Mouse (Mus musculus): ENCODE data around the gene Ehbp1.
A peak's percentile ranks its signal among the peaks of the same experiment; 100 is the strongest.

Gene Ehbp1

DNA sequence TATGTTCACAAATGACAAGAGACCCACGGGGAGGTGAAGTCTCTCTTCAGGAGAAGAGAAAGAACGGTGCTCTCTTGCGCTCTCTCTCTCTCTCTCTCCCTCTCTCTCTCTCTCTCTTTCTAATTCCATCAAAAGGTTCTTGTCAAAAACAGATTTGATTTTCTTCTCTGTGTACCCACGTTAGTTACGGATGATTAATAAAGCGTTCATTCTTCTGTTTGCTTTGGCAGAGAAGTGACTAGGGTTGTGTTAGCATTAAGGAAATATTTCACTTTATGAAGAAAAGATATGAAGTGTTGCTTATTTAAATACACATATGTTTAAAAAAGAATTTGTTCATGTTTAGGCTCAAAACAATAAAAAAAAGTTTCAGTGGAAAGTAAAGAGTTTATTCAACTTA is 143.7 kb downstream of the Ehbp1 start:
- no peak for DNase-seq (ENCODE audit: low read depth, low spot score)

DNA sequence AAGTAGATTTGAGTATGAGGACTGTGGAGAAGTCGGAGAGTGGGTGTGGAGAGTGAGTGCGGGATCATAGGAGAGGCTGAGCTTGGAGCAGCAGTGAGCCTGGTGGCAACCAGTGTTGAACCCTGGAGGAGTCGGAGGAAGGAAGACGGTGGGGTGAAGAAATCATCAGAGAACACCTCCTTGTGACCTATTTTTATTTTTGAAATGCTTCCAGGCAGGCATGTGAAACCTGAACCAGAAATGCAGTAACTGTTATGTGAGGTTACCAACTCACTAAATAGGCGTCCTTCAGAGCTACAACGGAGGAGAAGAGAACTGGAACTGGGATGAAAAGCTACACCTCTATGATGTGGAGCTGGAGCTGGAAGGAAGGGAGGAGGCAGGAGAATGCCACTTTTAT is 144.2 kb downstream of the Ehbp1 start:
- DNase-seq (ENCODE audit: low read depth, low spot score), result no peak

DNA sequence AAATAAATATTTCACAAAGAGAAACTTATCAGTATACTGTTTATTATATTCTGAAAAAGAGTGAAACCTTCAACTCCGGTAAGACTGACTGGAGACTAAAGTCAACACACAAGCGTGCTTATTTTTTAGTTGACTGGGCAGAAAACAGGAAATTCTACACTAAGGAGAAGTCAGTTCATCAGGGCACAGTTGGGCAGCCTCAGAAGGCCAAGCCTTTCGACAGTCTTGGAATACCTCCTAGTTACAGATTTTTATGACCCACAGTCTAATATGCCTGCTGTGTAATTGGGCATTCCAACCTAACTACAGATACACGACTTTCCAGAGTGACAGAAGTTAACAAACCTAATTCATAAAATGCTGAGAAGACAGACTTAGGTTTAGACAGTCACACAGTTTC is 145.3 kb downstream of the Ehbp1 start:
- DNase-seq (ENCODE audit: low read depth, low spot score), result no peak

DNA sequence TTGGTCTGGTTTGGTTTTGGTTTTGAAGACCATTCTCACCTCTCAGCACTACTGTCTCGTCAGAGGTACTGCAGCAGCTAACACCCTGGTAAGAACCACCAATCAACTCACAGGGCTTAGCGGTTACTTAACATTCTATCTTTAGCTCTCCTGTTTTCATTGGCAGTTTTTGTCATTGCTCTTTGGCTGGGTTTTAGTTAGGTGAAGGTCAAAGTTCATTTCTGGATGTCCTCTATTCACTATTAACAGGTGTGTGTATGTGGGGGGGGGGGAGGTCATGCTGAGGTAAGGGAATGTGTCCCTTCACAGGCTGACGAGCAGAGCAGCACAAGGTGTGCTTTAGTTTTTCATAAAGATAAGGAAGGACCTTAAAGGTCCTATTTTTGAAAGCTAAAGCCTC is 147.5 kb downstream of the Ehbp1 start:
- DNase-seq (ENCODE audit: low read depth, low spot score), result peak; percentile 40

DNA sequence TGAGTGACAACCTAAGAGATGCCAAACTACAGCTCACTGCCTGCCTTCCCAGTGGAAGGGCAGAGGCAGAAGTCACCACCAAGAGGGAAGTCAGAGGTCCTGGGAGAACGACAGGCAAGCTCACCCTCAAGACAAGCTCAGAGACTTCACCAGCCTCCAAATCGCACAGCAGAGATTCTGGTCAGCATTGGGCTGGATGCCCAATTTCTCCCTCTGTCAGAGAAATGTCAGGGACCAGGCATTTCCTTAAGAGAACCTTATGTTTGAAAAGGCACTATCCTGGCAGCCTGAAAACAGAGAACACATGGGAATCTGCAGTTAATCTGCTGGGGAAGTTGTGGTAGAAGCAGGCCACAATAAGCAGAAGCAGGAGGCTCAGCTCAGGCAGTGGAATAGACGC is 151.5 kb downstream of the Ehbp1 start:
- DNase-seq (ENCODE audit: low read depth, low spot score), result no peak

DNA sequence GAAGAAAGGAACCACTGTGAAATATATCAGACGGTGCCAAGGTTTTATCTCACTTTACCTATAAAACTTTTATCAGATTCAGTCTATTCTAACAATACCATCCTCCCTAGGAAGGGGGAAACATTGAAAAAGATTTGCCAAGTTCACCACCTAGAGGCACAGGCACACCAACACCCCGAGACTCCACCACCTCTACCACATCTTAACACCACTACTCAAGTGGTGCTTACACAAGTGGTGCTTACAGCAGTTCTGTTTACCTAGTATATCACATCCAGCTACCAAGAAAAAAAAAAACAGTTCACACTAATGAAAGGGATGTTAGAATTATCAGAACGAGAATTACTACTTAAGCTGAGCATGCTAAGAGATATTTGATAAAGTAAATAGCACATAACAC is 152.1 kb downstream of the Ehbp1 start:
- no peak for DNase-seq (ENCODE audit: low read depth, low spot score)

DNA sequence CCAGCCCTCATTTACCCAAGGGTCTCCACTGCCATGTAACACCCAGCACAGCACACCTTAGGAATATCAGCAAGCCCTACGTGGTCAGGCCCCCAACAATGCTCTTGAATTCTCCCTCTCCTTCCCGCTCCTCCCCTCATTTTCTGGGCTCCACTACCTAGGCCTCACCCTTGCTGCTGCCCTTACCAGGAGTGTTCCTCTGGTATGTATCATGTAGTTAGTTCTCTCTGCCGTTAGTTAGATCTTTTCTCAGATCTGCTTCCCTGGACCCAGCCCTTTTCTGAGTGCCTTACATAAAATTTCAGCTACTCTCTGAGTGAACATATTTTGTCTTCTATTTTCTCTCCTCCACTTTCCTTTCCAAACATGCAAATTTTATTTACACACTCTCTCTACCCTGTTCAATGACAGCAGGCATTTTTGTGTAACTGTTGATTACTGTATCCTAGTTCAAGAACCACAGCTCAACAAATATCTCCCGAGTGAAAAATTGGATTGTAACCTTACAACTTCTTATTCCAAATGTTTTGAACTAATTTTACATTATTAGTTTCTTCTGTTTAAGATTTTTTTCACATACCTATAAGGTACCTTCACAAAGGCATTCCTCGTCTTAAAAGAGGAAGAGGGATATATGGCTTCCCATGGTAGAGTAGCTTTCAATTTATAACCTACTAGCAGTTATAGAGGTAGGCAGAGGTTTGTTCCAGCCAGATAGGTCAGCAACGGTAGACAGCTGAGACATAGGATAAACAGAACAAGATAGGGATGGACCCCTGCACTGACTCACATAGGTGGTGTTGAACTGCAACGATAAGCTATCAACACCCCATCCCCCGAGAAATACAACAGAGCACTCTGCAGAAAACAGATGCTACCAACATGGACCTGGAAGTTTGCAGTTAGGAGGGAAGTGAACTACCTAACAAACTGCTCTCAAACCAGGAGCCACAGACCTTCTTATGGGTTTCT is 160.3 kb downstream of the Ehbp1 start:
- DNase-seq (ENCODE audit: low read depth, low spot score), result no peak

DNA sequence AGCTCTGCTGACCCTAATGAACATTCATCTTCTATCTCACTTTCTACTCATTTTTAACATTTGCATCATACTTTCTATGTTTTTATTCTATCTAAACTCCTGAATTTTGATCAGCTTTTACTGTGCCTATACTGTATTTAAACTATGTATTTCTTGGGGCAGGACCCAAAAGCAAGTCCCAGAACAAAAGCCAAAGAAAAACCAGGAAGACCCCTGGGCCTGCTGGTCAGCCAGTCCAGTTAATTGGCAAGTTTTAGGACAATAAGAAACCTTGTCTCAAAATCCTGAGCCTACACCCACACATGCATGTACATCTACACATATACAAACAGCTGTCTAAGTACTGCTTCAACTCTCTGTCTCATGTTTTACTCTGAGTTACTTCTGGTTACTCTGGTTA is 161.9 kb downstream of the Ehbp1 start:
- DNase-seq (ENCODE audit: low read depth, low spot score), result no peak

DNA sequence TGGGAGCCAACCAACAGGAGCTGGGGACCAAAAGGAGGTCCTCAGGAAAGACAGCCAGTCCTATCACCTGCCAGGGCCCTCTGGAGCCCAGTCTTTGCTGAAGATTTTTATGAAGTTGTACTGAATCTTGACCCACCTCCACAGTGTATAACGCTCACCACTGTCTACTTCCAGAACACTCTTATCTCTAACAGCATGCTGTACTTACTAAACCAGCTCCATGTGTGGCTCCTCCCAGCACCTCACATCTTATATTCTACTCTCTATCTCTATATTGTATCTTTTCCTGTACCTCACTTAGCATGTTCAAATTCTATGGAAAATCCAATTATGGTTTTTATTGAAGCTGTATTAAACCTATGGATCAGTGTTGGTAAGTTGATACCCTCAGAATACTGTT is 163.5 kb downstream of the Ehbp1 start:
- no peak for DNase-seq (ENCODE audit: low read depth, low spot score)

DNA sequence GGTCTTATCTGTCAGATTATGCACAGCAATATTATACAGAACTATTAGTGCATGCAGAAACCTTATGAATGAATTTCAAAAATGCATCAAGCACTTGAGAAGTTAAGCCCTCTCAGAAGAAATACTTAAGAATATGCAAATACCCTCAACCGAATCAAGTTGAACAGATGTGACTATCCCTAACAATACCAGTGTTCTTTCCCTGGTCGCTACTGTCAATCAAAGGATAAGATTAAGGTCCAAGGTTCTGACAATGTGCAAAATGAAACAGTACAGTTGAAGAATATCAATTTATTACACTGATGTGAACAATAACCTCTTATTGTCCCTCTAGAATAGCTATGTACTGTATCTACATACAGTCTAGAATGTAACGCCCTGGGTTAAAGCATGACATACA is 167.8 kb downstream of the Ehbp1 start:
- no peak for DNase-seq (ENCODE audit: low read depth, low spot score)

DNA sequence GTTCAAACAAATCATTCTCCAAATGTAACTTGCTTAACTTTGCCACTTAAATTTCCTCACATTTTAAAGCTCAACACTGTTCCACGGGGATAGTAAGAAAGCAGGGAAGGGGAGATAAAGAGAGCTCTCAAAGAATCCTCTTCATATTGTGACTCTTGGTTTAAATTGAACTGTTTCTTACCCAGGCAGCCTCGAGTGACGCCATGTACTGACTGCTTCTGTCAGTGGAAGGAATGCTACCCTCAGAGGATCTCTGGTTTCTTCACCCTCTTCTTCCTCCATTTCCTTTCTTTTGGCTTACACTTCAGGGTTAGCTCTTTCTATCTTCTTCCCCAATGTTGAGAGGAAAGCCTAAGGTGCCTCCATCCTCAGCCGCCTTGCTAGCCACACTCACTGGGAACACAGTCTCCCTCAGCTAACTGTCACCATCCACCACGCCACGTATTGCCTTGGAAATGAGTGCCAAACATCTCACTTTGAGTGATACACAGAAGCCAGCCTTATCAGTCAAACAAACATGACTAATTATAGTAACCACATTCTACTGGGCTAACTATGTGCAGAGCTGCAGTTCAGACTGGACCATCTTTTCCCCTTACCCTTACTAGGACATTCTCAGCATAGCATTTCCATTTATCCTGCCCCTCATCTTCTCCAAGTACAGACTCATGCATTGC is 171.0 kb downstream of the Ehbp1 start:
- no peak for DNase-seq (ENCODE audit: low read depth, low spot score)

DNA sequence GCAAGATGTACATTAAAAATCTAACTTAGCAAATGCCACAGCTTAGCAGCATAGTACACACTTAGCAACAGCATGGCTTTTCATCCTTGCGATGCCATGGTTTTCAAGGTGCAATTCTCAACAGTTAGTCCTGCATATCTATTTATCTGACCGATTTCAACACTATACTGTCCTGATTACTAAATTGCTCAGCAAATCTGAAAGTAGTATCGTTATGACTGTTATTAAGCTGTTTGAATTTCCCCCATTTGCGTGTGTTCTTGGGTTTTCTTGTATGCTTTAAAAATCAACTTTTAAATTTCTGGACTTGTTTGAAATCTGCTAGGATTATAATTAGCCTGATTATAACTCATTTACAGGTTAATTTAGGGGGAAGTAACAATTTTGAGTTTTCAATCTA is 184.2 kb downstream of the Ehbp1 start:
- no peak for DNase-seq (ENCODE audit: low read depth, low spot score)

DNA sequence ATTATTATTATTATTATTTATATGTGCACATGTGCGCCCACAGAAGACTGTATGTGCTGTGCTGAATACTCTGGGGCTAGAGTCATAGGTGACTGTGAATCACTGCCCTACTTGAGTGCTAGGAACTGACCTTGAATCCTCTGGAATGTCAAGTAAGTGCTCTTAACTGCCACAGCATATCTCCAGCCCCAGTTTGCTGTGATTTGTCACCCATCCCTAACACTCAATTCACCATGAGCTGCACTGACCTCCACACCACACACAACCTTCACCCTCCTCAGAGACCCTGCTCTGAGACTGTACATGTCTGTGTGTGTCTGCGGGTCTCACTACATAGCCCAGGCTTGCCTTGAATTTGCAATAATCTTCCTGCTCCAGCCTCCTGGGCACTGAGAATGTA is 185.9 kb downstream of the Ehbp1 start:
- DNase-seq (ENCODE audit: low read depth, low spot score), result no peak

DNA sequence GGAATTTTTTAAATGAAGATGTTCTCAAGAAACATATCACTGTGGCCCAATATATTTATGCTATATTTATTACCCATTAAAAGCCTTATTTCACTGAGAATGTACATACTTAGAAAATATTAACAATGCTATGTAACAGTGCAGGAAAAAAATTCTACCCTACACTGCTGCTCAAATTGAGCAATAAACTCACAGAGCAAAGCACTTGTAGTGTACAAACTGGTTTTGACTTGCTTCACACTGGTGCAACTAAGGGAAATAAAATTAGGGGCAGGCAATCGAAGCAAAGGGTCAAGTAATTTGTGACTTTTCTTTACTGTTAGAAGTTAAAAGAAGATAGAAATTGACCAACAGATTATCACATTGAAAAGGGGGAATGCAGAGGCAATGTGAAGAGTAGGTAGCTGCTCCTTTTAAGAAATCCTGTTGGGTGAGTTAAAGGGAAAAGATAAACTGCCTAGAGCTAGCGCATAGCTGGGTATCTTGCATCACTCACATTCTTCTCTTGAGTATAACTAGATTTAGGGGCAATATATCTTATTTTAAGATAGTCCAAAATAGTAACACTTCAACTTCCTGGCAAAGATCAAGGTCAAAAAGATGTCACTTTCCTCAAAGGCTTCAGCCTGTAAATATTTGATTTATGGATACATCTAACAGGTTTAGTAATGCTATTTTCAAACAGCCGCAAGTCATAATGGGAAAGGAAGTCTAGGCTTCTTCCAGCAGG is 186.6 kb downstream of the Ehbp1 start:
- no peak for DNase-seq (ENCODE audit: low read depth, low spot score)

DNA sequence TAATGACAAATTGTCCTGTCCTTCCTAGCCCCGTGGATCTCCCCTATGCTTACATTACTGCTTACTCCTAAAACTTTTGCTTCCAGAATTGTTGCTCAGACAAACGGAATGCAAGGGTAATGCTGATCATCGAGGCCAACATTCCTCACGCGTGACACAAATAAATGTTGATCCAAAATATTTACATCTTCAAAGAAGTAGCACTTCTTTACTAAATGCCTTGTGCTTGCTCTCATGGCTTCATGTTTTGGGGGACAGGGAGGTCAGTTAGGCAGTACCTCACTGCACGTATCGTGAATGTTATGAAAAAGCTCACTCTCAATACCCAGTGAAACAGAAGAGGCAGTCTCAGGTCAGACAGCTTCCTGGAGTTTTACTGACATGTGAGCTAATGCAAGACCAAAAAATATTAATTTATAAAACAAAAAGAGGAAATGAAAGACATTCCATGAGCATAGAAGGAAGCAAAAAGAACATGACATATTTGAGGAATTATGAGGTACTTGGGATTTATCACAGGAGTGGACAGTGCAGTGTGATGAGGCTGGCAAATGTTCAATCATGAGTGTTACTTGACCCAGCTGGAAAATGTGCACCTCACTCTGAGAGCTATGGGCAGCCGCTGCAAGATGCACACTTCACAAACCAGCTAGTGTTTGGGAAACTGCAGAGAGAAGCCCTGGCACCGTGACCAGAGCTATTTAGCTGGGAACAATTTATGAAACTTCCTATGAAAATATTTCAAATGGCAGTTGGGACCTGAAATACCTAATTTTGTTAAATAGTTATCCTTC is 187.4 kb downstream of the Ehbp1 start:
- DNase-seq (ENCODE audit: low read depth, low spot score), result no peak

DNA sequence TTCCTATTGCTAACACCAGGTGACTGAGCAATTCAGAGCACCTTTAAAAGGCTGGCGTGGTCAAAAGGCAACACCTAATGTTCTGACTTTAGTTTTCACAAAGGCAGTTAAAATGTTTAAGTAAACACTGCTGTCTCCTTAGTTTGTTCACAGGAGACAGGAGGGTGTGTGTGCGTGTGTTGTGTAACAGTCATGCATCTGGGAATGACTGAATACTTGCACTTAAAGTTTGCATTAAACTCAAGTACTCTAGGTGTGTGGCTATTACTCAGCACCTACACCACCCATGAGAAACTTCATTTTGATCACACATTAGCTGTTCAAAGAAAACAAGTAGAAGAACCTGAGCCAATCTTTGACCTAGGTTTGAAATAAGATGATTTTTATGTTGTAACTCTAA is 201.4 kb downstream of the Ehbp1 start:
- DNase-seq (ENCODE audit: low read depth, low spot score), result no peak

DNA sequence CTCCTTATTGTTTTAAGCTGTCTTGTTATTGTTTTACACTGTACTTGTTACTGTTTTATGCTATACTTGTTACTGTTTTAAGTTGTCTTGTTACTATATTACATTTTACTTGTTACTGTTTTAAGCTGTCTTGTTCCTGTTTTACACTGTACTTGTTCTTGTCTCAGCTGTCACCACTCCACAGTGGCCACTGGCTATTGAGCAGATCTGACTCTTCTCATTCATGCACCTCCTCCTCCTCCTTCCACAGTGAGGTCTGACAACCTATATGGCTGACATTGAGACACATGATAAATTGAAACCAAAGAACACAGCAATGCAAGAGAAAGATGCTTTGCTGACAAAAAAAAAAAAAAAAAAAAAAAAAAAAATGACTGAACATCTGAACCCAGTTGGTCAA is 203.6 kb downstream of the Ehbp1 start:
- no peak for DNase-seq (ENCODE audit: low read depth, low spot score)

DNA sequence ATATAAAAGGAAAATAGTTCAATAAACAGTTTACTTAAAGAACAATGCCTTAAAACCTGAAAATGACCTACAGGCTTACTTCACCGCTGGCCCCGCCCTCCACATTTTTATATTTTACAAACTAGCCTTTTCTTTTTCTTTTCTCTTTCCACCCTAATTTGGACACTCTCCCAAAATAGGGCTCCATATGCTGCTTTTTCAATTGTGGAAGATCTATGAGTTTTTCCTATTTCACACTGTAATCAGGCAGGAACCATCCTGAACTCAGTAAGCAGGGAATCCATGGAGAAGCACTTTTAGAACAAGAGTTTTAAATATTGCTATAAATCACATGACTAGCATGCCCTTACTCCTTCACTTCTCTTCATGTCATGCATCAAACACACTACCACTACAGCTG is 216.9 kb downstream of the Ehbp1 start:
- no peak for DNase-seq (ENCODE audit: low read depth, low spot score)

DNA sequence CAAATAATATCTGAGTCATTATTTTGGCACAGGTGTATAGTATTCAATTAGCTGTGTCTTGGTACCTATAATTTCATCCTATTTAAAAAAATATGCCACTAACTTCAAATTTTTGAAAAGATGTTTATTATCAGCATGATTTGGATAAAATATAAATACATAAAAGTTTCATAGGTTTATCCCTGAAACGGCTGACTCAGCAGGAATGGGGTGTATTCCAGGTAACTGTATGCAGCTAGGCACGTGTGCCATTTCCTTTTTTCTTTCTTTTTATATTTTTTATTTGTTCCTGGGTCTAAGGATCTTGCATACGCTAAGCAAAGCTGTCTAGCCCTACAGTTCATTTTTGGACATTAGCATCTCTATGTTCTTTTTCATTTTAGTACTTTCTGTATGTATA is 223.2 kb downstream of the Ehbp1 start:
- no peak for DNase-seq (ENCODE audit: low read depth, low spot score)

DNA sequence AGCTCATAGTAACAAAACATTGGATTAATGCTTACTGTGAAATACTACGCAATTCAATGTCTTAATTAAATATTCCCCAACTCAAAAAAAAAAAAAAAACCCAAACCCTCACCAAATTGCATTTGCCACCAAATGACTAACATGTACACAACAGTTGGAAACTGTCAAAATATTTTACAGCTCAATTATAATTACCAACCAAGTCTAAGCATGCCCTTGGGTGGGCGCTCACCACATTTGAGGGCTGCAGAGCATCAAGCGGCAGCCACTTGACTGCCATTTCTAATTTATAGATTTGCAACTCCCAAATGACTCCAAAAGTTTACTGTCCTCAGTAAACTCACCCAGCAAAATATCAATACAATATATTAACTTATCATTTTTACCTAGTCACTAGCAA is 229.9 kb downstream of the Ehbp1 start:
- DNase-seq (ENCODE audit: low read depth, low spot score), result no peak

DNA sequence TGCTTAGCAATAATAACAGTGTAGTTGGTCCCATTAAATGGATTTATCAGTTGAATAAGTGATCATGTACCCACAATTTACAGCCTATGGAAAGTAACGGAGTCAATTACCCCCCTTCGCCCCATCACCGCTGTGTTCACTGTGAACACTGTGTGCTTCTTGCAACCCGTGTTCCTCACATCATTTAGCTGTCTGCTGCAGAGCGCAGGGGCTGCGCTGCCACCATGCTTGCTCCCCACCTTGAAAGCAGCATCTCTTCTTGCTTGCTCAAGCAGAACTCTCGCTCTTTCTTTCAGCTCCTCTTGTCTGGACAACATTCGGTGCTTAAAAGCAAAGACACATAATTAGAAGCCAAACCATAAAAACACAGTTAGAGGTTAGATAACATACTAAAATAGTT is 252.7 kb downstream of the Ehbp1 start:
- DNase-seq (ENCODE audit: low read depth, low spot score), result no peak

DNA sequence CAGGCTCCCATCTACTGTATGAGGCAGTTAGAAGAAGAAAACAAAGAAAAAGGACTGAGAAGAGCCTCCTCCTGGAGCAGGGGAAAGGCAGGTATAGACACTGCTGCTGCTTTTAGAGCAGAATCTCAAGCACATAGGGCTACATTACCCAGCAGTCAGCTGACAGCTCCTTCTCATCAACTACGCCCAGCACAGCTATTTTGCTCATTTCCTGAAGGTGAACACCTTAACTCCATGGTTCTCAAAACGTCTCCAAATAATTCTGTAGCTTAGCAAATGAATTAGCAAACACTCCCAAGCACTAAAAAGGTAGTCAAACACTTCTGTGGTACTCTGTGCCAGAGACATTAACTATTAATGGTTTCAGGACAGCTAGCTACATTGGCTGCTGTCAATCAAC is 278.7 kb downstream of the Ehbp1 start:
- no peak for DNase-seq (ENCODE audit: low read depth, low spot score)
